12 mouse cellular contexts compared by ENCODE assay signal in the genomic region with DNA sequence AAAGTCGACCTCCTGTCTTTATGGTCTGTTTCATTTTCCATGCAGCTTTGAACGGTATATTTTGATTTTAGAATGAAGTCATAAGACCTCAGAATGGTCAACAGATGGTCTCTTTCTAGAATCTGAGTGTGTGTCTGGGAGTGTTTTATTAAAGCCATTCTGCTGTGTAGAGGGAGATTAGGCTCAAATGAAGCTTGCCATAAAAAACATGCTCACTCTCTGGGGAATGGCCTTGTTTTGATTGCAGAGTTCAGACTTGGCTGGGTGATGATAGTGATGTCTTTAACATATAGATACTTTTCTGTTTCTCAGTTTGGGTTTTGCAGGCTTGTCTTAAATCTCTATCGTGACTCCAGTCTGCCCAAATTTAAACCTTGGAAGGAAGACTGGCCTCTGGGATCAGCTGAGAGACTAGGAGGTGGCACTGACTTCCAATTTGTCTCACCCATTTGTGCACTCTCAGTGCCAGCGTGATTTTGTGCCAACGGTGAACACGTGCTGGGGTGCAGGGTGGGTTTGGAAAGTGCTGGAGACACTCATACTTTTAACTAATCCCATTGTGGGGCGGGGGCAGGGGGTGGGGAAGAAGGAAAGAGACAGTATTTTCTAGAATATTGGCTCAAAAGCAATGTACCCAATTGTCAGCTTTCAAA. TPM values are rescaled to one million over a fixed set of nuclear protein-coding genes. Genes with fewer than 3 reads are reported as not detected.
DNase-seq lines count a peak whose midpoint lies in the region; ATAC-seq and TF ChIP-seq lines count a peak whose summit lies in the region.
"Had no signal": no experiment of that assay in that cellular context is flagged by ENCODE, and none has a peak within 500 bp of the region (broad histone marks: within the 10 kb centered on the region; RNA-seq: fewer than 3 reads in every experiment).

No protein-coding gene starts in this region.

- no peaks in the 10 kb centered on the region for H3K27me3 ChIP-seq in lung, embryonic 14.5 days (ENCODE audit: insufficient read depth, low read length)
- no peaks in the 10 kb centered on the region; the same call in 1 of the 2 replicates for H3K27me3 ChIP-seq in heart, embryonic 16.5 days (ENCODE audit: control insufficient read depth, insufficient read depth, low read length)
- no peaks in the 10 kb centered on the region for H3K27me3 ChIP-seq in stomach, embryonic 14.5 days (ENCODE audit: control insufficient read depth, insufficient read depth, low read length)
- no peaks in the 10 kb centered on the region for H3K27me3 ChIP-seq in liver, embryonic 11.5 days (replicated peaks; ENCODE audit: control insufficient read depth, insufficient read depth, low read length)

- no peak overlapping the region for H3K4me2 ChIP-seq in lung, embryonic 14.5 days
- no peak overlapping the region for H3K4me2 ChIP-seq in heart, embryonic 16.5 days (ENCODE audit: low read depth, low read length)
- H3K4me2 ChIP-seq in stomach, embryonic 14.5 days (replicated peaks; ENCODE audit: low read depth, low read length) = no peak overlapping the region
- no peak overlapping the region for H3K4me2 ChIP-seq in liver, embryonic 11.5 days

- H3K36me3 ChIP-seq in lung, embryonic 14.5 days (ENCODE audit: insufficient read depth) = no peaks in the 10 kb centered on the region
- no peaks in the 10 kb centered on the region for H3K36me3 ChIP-seq in heart, embryonic 16.5 days (ENCODE audit: control insufficient read depth, insufficient read depth)
- no peaks in the 10 kb centered on the region for H3K36me3 ChIP-seq in stomach, embryonic 14.5 days (ENCODE audit: control insufficient read depth, insufficient read depth, low read length)
- H3K36me3 ChIP-seq in liver, embryonic 11.5 days (ENCODE audit: control insufficient read depth, insufficient read depth, low read length) = no peaks in the 10 kb centered on the region

- 59% methylated on average over 7 of the region's 7 CpGs for WGBS in lung, embryonic 14.5 days
- WGBS in heart, embryonic 16.5 days = 66% methylated on average over 7 of the region's 7 CpGs
- 56% methylated on average over 7 of the region's 7 CpGs for WGBS in stomach, embryonic 14.5 days
- 75% methylated on average over 7 of the region's 7 CpGs for WGBS in liver, embryonic 11.5 days

- ATAC-seq in lung, embryonic 14.5 days (ENCODE audit: insufficient read depth) = no peak
- ATAC-seq in heart, embryonic 16.5 days (replicated peaks; ENCODE audit: extremely low read depth, insufficient read depth, low FRiP score) = 0 out of 2 replicates have a peak, but pooled peaks have one; percentile 20
- ATAC-seq in stomach, embryonic 14.5 days (ENCODE audit: insufficient number of reproducible peaks, insufficient read depth, low FRiP score, low read depth) = no peak; the same call in 1 of the 2 replicates
- ATAC-seq in liver, embryonic 11.5 days (replicated peaks; ENCODE audit: low FRiP score) = no peak
- ATAC-seq: forebrain, embryonic 14.5 days had no signal

- TF ChIP-seq CTCF in lung, embryonic 14.5 days (IDR thresholded peaks at IDR 0.05; ENCODE audit: low read depth) = no peak

- H3K9ac ChIP-seq in lung, embryonic 14.5 days = no peak overlapping the region
- H3K9ac ChIP-seq in heart, embryonic 16.5 days (ENCODE audit: low read length) = no peak overlapping the region
- H3K9ac ChIP-seq in stomach, embryonic 14.5 days (replicated peaks; ENCODE audit: low read depth, low read length) = no peak overlapping the region
- no peak overlapping the region for H3K9ac ChIP-seq in liver, embryonic 11.5 days (ENCODE audit: low read depth, low read length)

- no peaks in the 10 kb centered on the region; the same call in 1 of the 2 replicates for H3K4me1 ChIP-seq in lung, embryonic 14.5 days (ENCODE audit: insufficient read depth)
- H3K4me1 ChIP-seq in heart, embryonic 16.5 days (ENCODE audit: control insufficient read depth, insufficient read depth, low read length) = peaks cover 34% of the 10 kb centered on the region
- peaks cover 20% of the 10 kb centered on the region; the same call in 1 of the 2 replicates for H3K4me1 ChIP-seq in stomach, embryonic 14.5 days (ENCODE audit: control insufficient read depth, insufficient read depth, low read length)
- no peaks in the 10 kb centered on the region for H3K4me1 ChIP-seq in liver, embryonic 11.5 days (replicated peaks; ENCODE audit: control insufficient read depth, insufficient read depth, low read length)

- peak; percentile 42 to 58 for DNase-seq in cerebellum, postnatal 10 days
- no peak for DNase-seq in cerebellum, postnatal 25 days
- peak; percentile 62 for DNase-seq in lung, embryonic 14.5 days
- DNase-seq in lung, adult 18-20 months = no peak
- DNase-seq in right cerebral cortex, adult 2 months (ENCODE audit: low spot score in 2 of 2) = no peak
- DNase-seq in liver, embryonic 11.5 days (ENCODE audit: low spot score) = no peak
- DNase-seq: adrenal gland, postnatal 25 days; cerebellum, adult 9-11 months had no signal

- H3K9me3 ChIP-seq in lung, embryonic 14.5 days (ENCODE audit: low read depth, low read length) = no peaks in the 10 kb centered on the region
- no peaks in the 10 kb centered on the region for H3K9me3 ChIP-seq in heart, embryonic 16.5 days (replicated peaks; ENCODE audit: control insufficient read depth, low read length)
- H3K9me3 ChIP-seq in stomach, embryonic 14.5 days (ENCODE audit: control insufficient read depth, low read depth, low read length) = no peaks in the 10 kb centered on the region
- no peaks in the 10 kb centered on the region for H3K9me3 ChIP-seq in liver, embryonic 11.5 days (ENCODE audit: control insufficient read depth, low read length)

- H3K4me3 ChIP-seq in lung, embryonic 14.5 days (ENCODE audit: low read depth, low read length) = no peak overlapping the region
- H3K4me3 ChIP-seq in heart, embryonic 16.5 days (ENCODE audit: low read length) = no peak overlapping the region
- no peak overlapping the region for H3K4me3 ChIP-seq in stomach, embryonic 14.5 days (ENCODE audit: low read depth, low read length)
- H3K4me3 ChIP-seq in liver, embryonic 11.5 days (ENCODE audit: low read depth, low read length) = no peak overlapping the region

- H3K27ac ChIP-seq in lung, embryonic 14.5 days (ENCODE audit: low read depth) = peak overlapping the region; percentile 44
- peak overlapping the region; percentile 79 for H3K27ac ChIP-seq in heart, embryonic 16.5 days (ENCODE audit: low read length)
- peak overlapping the region; percentile 80 for H3K27ac ChIP-seq in stomach, embryonic 14.5 days (ENCODE audit: low read length)
- no peak overlapping the region for H3K27ac ChIP-seq in liver, embryonic 11.5 days (ENCODE audit: low read depth, low read length)

RNA-seq across cellular contexts. Expression of a gene that starts 26.1 kb away (rescaled TPM):
- polyA plus RNA-seq in lung, embryonic 14.5 days (2014; fragmentation: Nextera tagmentation; extraction: Ambion mirVana) = 277 and 302 TPM in 2 replicates
- polyA plus RNA-seq in heart, embryonic 16.5 days (2015; fragmentation: Nextera tagmentation; extraction: Ambion mirVana) = 109 and 124 TPM in 2 replicates
- 286 and 310 TPM in 2 replicates for polyA plus RNA-seq in stomach, embryonic 14.5 days (2014; fragmentation: Nextera tagmentation; extraction: Ambion mirVana)
- 57.6 and 60.2 TPM in 2 replicates for polyA plus RNA-seq in liver, embryonic 11.5 days (2014; fragmentation: Nextera tagmentation; extraction: Ambion mirVana)

RNA-seq across cellular contexts. Expression of a gene that starts 47.8 kb away (rescaled TPM):
- polyA plus RNA-seq in lung, embryonic 14.5 days (2014; fragmentation: Nextera tagmentation; extraction: Ambion mirVana) = 0.36 and 0.37 TPM in 2 replicates
- 0.20 and 0.29 TPM in 2 replicates for polyA plus RNA-seq in heart, embryonic 16.5 days (2015; fragmentation: Nextera tagmentation; extraction: Ambion mirVana)
- polyA plus RNA-seq in stomach, embryonic 14.5 days (2014; fragmentation: Nextera tagmentation; extraction: Ambion mirVana) = 0.42 and 0.49 TPM in 2 replicates
- 0.15 and 0.25 TPM in 2 replicates for polyA plus RNA-seq in liver, embryonic 11.5 days (2014; fragmentation: Nextera tagmentation; extraction: Ambion mirVana)
- polyA plus RNA-seq: small intestine, adult 2 months had no signal

RNA-seq across cellular contexts. Expression of a gene that starts 47.9 kb away (rescaled TPM):
- 0.16 and 0.21 TPM in 2 replicates for polyA plus RNA-seq in lung, embryonic 14.5 days (2014; fragmentation: Nextera tagmentation; extraction: Ambion mirVana)
- 0.07 and 0.08 TPM in 2 replicates for polyA plus RNA-seq in heart, embryonic 16.5 days (2015; fragmentation: Nextera tagmentation; extraction: Ambion mirVana)
- 0.19 and 0.25 TPM in 2 replicates for polyA plus RNA-seq in stomach, embryonic 14.5 days (2014; fragmentation: Nextera tagmentation; extraction: Ambion mirVana)
- polyA plus RNA-seq in liver, embryonic 11.5 days (2014; fragmentation: Nextera tagmentation; extraction: Ambion mirVana) = 0.04 and 0.06 TPM in 2 replicates
- polyA plus RNA-seq: small intestine, adult 2 months had no signal

Comparison
In these comparisons a context has a peak if more than half of its experiments do, and no peak if none do; other contexts are left out.
1. DNase-seq: peak in cerebellum, postnatal 10 days (2 of 2) and lung, embryonic 14.5 days (single experiment); none in cerebellum, postnatal 25 days (0 of 2), lung, adult 18-20 months (0 of 2), right cerebral cortex, adult 2 months (0 of 2) and liver, embryonic 11.5 days (single experiment).